Mouse (Mus musculus) layer of hippocampus, adult 2 months (tissue): ENCODE results near the gene Csn1s1. TPM values are rescaled to one million over a fixed set of nuclear protein-coding genes. Genes with fewer than 3 reads are reported as not detected.

ENCODE experiments used
- DNase-seq, 2 experiments: peaks; one replicate each; pipeline ENCODE4 v3.0.0; 2022; ENCODE audit warnings: low spot score in 2 of 2
- H3K27ac ChIP-seq: fragments of 200-600 bp; 2 replicates; pipeline ENCODE4 v1.8.1; 2022
- H3K4me3 ChIP-seq: fragments of 200-600 bp; 2 replicates; pipeline ENCODE4 v1.8.1; 2022; ENCODE audit warnings: mild to moderate bottlenecking
- CTCF ChIP-seq: fragments of 200-600 bp; conservative IDR thresholded peaks from 2 replicates; pipeline ENCODE4 v1.8.1; 2022; ENCODE audit warnings: antibody characterized with exemption, mild to moderate bottlenecking, moderate library complexity
- long read RNA-seq, 2 experiments: library from polyadenylated mRNA; stranded (forward); transcript quantifications; one replicate each; pipeline ENCODE4 v2.0.0; 2021; ENCODE audit warnings: borderline mapping rate in 2 of 2
- total RNA-seq, 2 experiments: library from RNA; stranded (reverse); gene quantifications; 2 replicates each; pipeline ENCODE4 v1.2.3; 2021

Gene Csn1s1
- total RNA-seq = not detected
- long read RNA-seq, experiment 1 = 0 reads
- long read RNA-seq, experiment 2 = 0 reads

GRCm38 (mm10) chr5:87665908-87666307 is at the start of gene Csn1s1:
Gene Csn1s1 (plus strand): TSS chr5:87666208.
- DNase-seq = no peak
- no peak for TF ChIP-seq CTCF
- no peak within 1 kb of the TSS for H3K4me3 ChIP-seq
- no peak within 1 kb of the TSS for H3K27ac ChIP-seq

GRCm38 (mm10) chr5:87622681-87623080 is 43.3 kb upstream of the Csn1s1 start:
- Histone ChIP-seq H3K4me3 (no peak overlapping the region), H3K27ac (no peak overlapping the region)
- DNase-seq = no peak
- no peak for TF ChIP-seq CTCF

GRCm38 (mm10) chr5:87642787-87643186 is 23.2 kb upstream of the Csn1s1 start:
- no peak overlapping the region for H3K4me3 ChIP-seq
- no peak overlapping the region for H3K27ac ChIP-seq
- peak in 1 of 2 experiments; percentile 19 for DNase-seq
- peak; percentile 59 for TF ChIP-seq CTCF

- H3K27ac ChIP-seq = no peak within 1 kb of the TSS
- TF ChIP-seq CTCF = no peak
- DNase-seq = no peak
These were observed 33.5 kb downstream of the Csn1s1 start, which contains the start of gene Csn2 for GRCm38 (mm10) chr5:87699530-87699929. Gene Csn2 (minus strand): TSS chr5:87699630.

GRCm38 (mm10) chr5:87705891-87706290 is 39.9 kb downstream of the Csn1s1 start:
- no peak for DNase-seq
- no peak for TF ChIP-seq CTCF
- H3K4me3 ChIP-seq = no peak overlapping the region
- no peak overlapping the region for H3K27ac ChIP-seq

More at GRCm38 (mm10) chr5:87699530-87699929, 33.5 kb downstream of the Csn1s1 start, which contains the start of gene Csn2:
- no peak within 1 kb of the TSS for H3K4me3 ChIP-seq

Other genes with a start within 250 kb of the Csn1s1 start
- gene Ugt2b38, start 242.0 kb upstream of the Csn1s1 start, total RNA-seq = not detected
- not detected for gene Ugt2a2, start 183.9 kb upstream of the Csn1s1 start, total RNA-seq
- not detected for gene Gm43638, start 179.4 kb upstream of the Csn1s1 start, total RNA-seq
- gene Ugt2a1, start 175.3 kb upstream of the Csn1s1 start, total RNA-seq = not detected
- gene Sult1b1, start 128.0 kb upstream of the Csn1s1 start, total RNA-seq = not detected
- gene Sult1d1, start 97.2 kb upstream of the Csn1s1 start, total RNA-seq = not detected
- gene Sult1e1, start 74.6 kb upstream of the Csn1s1 start, total RNA-seq = not detected
- gene Csn2, start 33.4 kb downstream of the Csn1s1 start, total RNA-seq = not detected
- not detected for gene Csn1s2a, start 108.4 kb downstream of the Csn1s1 start, total RNA-seq
- gene Csn1s2b, start 141.9 kb downstream of the Csn1s1 start, total RNA-seq = not detected
- gene Prr27, start 159.5 kb downstream of the Csn1s1 start, total RNA-seq = not detected
- not detected for gene Odam, start 218.8 kb downstream of the Csn1s1 start, total RNA-seq